Mouse (Mus musculus): Measurements from ENCODE around the gene Gm20498. TPM values are rescaled to one million over a fixed set of nuclear protein-coding genes. Genes with fewer than 3 reads are reported as not detected.
"Not testable (repeated sequence)": the region's sequence is repeated elsewhere in the genome, so short reads cannot be mapped to it uniquely, and the experiment has no call there.

Gene Gm20498
- total RNA-seq, 2 experiments from 2014 or later = 35.1 to 38.3 TPM

DNA sequence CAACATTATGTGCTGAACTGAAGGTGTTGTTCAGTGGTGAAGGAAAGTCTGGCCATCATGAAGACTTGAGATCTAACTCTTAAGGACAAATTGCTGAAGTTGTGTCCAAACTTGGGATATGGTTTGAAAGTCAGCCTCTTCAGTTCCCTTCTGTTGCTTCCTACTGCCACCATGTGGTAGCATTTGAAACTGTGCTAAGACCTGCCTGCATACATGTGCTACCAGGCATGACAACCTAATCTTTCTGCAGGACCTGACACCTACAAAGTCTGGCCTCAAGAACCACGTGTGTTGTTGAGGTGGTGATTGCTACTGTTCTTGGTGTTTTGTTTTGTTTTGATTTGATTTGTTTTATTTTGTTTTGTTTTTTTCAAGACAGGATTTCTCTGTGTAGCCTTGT, 130.5 kb downstream of the Gm20498 start:
- DNase-seq (ENCODE audit: low spot score in 2 of 2) = peak; percentile 74 to 82
- intact Hi-C loops (cut with DNase I) = loop anchor here (1.0 to 2.0 kb wide), 2 partner anchors 203 to 419 kb away; no protein-coding TSS in a partner anchor

DNA sequence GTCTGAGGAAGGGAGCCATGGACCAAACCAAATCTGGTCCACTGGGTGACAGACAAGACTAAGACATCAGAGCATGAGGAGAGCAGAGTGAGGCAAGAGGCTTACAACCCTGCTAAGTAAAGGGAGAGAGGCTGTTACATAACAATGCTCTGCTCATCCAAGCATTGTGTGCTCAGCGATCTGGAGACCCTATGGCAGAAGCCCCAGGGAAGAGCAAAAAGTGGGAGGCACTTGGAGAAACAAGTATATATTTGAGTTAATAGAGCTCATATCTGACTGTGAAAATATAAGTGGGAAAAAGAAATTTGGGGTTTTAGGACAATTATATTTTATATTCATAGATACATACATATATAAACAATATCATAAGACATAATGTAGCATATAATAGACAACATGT, 153.3 kb downstream of the Gm20498 start, which contains the start of gene Gm4787:
Gene Gm4787 (minus strand): TSS at position 101 of the 400 bp plus-strand sequence.
- intact Hi-C loops (cut with DNase I); DNase-seq (ENCODE audit: low spot score in 2 of 2): not testable (repeated sequence)

DNA sequence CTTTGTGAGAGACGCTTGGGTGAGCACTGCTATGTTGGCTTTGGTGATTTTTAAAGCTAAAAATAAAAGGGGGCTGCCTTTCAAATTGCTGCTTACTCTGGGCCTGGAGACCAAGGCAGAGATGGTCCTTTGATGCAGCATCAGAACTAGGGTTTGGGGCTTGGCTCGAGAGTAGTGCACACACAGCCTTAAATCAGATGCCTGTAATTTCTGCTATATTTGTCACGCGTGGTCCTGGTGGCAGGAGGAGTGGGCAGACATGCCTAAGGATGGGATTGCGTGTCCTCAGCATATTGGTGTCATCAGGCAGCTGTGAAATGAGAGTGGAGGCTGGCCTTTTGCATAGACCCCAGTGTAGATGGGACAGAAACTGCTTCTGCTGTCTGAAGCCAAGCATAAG, 198.9 kb downstream of the Gm20498 start:
- no peak for DNase-seq (ENCODE audit: low spot score in 2 of 2)
- intact Hi-C loops (cut with DNase I) = loop anchor here (5.0 kb wide), 2 partner anchors 107 to 127 kb away; no protein-coding TSS in a partner anchor

DNA sequence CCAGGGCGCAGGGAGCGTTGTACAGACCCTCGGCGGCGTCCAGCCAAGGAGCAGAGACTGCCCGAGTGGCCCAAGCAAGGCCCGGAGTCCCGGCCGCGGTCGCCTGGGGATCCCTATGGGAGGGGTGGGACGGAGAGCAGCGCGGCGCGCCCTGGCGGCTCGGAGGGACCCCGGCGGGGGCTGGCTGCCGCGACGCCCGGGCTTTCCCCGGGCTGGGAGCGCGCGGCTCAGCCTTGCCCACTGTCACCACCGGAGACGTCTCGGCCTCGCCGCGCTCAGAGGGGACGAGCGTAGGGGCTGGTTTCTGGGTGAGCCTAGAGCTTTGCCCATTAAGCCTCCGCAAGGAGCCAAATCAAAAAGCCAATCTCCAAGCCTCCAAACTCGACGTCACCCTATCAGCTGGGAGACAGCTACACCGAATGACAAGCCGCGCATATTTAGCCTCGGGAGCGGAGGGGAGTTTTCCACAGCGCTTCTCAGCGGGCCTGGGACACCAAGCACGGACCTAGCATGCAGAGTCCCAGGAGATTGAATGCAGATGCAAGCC, 199.8 kb downstream of the Gm20498 start, which contains the start of gene Slc8a3:
Gene Slc8a3 (minus strand): TSS at position 306 of the 547 bp plus-strand sequence.
- DNase-seq (ENCODE audit: low spot score in 2 of 2) = peak; percentile 72 to 79

DNA sequence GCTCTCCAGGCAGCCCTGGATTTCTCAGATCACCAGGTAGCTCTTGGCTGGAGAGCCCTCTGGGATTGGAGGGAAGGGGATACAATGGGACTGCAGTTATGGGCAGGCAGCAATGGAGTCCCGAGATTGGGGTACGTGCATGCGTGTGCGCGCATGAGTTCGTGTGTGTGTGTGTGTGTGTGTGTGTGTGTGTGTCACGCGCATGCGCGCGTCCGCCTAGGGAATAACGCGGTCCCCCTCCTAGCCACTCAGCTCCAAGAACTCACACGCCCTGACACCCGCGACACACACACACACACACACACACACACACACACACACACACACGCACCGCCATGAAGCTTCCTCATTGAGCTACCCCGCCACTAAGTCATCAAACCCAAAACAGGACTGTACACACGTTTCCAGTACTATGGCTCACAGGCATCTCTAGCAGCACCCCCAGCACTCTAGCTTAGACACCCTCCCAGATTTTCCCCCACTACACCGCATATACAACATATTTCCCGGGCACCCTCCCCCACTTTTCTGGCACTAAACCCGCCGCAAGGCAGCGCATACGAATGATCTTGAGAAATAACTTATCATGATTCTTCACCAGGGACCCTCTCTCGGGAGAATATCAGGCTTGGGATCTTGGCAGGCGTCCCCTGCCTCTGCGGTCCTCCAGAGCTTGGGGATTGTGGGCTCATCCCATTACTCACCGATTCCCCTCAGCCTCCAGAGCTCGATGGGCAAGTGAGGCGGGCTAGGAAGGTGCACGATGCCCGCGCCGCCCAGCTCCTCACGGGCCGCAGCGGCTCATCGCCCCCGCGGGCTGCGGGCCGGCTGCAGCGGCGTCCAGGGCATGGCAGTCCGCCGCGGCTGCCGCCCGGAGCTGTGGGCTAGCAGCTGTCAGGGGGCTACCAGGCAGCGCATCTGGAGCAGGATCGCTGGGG, 200.5 kb downstream of the Gm20498 start:
- intact Hi-C loops (cut with DNase I) = loop anchor here (5.0 kb wide), 2 partner anchors 105 to 125 kb away; no protein-coding TSS in a partner anchor
- DNase-seq (ENCODE audit: low spot score in 2 of 2) = peak; percentile 73 to 87

More for the DNA sequence above, 199.8 kb downstream of the Gm20498 start, which contains the start of gene Slc8a3:
- intact Hi-C loops (cut with DNase I) = loop anchor here (5.0 kb wide), 2 partner anchors 106 to 126 kb away; no protein-coding TSS in a partner anchor

DNA sequence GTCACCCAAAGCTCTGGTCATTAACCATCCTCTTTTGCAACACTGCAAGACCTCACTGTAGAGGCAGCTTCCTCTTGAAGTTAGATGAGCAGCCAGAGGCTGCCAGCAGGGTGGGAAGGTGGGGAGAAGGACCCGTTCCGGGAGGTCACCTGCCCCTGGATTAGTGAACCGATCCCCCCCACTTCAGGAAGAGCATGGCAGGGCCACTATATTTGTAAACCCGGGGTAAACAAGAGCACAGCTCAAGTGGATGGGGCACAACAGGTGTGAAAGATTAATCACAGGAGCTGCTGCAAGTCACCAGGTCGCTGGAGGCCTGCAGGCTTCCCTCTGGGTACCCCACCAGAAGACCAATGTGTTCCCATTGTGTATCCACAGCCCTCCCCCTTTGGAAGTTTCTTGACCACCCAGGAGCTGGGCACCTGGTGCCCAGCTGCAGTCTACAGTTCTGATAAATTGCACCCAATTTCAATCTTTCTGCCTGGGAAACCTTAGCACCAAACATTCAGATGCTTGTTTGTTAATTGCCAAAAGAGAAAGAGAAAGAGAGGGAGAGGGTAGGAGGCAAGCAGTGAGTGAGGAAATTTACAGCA, 201.6 kb downstream of the Gm20498 start:
- no peak for DNase-seq (ENCODE audit: low spot score in 2 of 2)
- intact Hi-C loops (cut with DNase I) = loop anchor here (5.0 kb wide), 2 partner anchors 104 to 124 kb away; no protein-coding TSS in a partner anchor

DNA sequence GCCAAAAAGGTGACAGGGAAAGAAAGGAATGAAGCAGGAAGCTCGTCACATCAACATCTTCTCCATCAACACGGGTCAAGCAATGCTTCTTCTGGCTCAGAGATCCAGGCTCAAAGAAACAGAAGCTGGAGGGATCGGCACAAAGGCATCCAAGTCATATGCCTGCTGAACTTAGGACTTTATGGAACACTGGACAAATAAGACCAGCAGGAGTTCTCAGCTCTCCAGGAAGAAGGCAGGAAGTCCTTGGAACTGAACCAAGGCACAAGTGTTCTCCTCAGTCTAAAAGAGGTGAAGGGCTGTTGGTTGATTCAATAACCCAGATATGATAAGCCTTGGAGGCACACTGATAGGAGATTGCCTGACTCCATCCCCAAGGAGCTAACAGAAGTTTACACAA, 207.7 kb downstream of the Gm20498 start:
- no peak for DNase-seq (ENCODE audit: low spot score in 2 of 2)
- intact Hi-C loops (cut with DNase I) = no loop called here

GRCm38 (mm10) chr12:81324116-81324515, 208.6 kb downstream of the Gm20498 start:
- intact Hi-C loops (cut with DNase I) = no loop called here
- peak; percentile 35 to 52 for DNase-seq (ENCODE audit: low spot score in 2 of 2)

DNA sequence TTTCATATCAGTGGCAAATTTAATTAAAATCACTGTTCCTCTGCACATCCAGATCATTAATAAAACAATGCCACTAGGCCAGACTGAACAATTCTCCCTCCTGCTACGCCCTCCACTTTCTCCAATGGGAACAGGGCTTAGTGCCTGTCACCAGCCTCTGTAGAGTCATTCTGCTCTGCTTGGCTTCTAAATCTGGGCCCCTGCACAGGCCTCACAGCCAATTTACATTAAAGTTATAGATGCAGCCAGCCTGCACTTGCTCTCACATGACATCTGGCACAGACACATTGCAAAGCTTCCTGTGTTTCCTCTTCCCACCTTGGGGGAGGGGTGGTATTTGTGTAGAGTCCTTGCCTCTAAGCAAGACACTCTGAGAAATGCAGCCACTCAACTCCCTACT, 211.7 kb downstream of the Gm20498 start:
- intact Hi-C loops (cut with DNase I) = no loop called here
- peak in 1 of 2 experiments; percentile 19 for DNase-seq (ENCODE audit: low spot score in 2 of 2)

- intact Hi-C loops (cut with DNase I) = no loop called here
- DNase-seq (ENCODE audit: low spot score in 2 of 2) = no peak
Measured at GRCm38 (mm10) chr12:81317811-81318210, 214.9 kb downstream of the Gm20498 start.

DNA sequence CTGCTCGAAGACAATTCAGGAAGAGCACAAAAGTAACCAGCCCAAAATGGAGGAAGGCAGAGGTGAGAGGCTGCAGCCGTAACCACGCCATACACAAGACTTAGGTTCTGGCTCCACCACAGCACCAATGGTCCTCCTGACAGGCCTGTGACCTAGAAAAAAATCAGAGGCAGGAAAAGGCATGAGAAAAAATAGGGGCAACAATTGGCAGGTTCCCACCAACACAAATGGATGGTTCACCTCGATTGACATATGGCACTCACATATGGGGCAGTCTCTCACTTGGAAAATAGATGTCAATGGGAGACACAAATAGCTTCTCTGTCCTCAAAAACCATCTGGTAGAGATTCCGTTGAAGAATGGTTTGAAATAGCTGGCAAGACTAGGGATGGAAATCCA, 216.8 kb downstream of the Gm20498 start:
- intact Hi-C loops (cut with DNase I) = no loop called here
- peak in 1 of 2 experiments; percentile 28 for DNase-seq (ENCODE audit: low spot score in 2 of 2)

Other genes with a start within 250 kb of the Gm20498 start
- gene Slc8a3, start 199.7 kb downstream of the Gm20498 start, total RNA-seq (2021) = 10 to 100 TPM; 23.0 to 27.3 TPM
- 1 to 10 TPM; 1.3 to 2.0 TPM for gene Gm4787, start 153.4 kb downstream of the Gm20498 start, total RNA-seq (2021)
- gene Adam4, start 111.0 kb downstream of the Gm20498 start, total RNA-seq (2021) = 1 to 10 TPM; 1.8 to 2.8 TPM
- 10 to 100 TPM; 40.2 to 42.8 TPM for gene Cox16, start 47.8 kb downstream of the Gm20498 start, total RNA-seq (2021)
- 10 to 100 TPM; 23.3 to 24.0 TPM for gene Synj2bp, start within 50 bp of the Gm20498 start, total RNA-seq (2021)
- gene Adam21, start 35.6 kb upstream of the Gm20498 start, total RNA-seq (2021) = under 1 TPM; 0.36 to 0.51 TPM
- gene Med6, start 62.1 kb upstream of the Gm20498 start, total RNA-seq (2021) = 10 to 100 TPM; 21.2 to 26.9 TPM
- gene Ttc9, start 98.3 kb upstream of the Gm20498 start, total RNA-seq (2021) = 10 to 100 TPM; 61.2 to 63.2 TPM
- gene Map3k9, start 248.3 kb upstream of the Gm20498 start, total RNA-seq (2021) = 10 to 100 TPM; 66.0 to 66.9 TPM